Mouse (Mus musculus) gastrocnemius, adult 2 months (tissue): ENCODE results near the gene Zfp148. TPM values are rescaled to one million over a fixed set of nuclear protein-coding genes. Genes with fewer than 3 reads are reported as not detected.
"Not testable (repeated sequence)": the region's sequence is repeated elsewhere in the genome, so short reads cannot be mapped to it uniquely, and the experiment has no call there.

Source experiments
- DNase-seq: peaks from one replicate; pipeline ENCODE4 v3.0.0; 2022
- H3K27ac ChIP-seq: fragments of 200-600 bp; 2 replicates; pipeline ENCODE4 v1.8.1; 2022; ENCODE audit warnings: mild to moderate bottlenecking
- H3K4me3 ChIP-seq: fragments of 200-600 bp; 2 replicates; pipeline ENCODE4 v1.8.1; 2022; ENCODE audit warnings: mild to moderate bottlenecking, moderate library complexity
- CTCF ChIP-seq: fragments of 200-600 bp; IDR thresholded peaks from 2 replicates; pipeline ENCODE4 v1.8.1; 2022; ENCODE audit warnings: antibody characterized with exemption, mild to moderate bottlenecking, moderate library complexity
- intact Hi-C: fragments of 180-260 bp; cut with DNase I; formaldehyde crosslinking; loops from one replicate; pipeline ENCODE4 v1.15.1; 2025
- total RNA-seq, 2 experiments: library from RNA; stranded (reverse); gene quantifications; 2 replicates each; pipeline ENCODE4 v1.2.3; 2021

Gene Zfp148
- total RNA-seq, 2 experiments from 2014 or later, result 23.5 to 28.0 TPM

- Histone ChIP-seq H3K4me3 (no peak overlapping the region), H3K27ac (no peak overlapping the region)
- DNase-seq, result no peak
- TF ChIP-seq CTCF, result no peak
- intact Hi-C loops, result loop anchor here (10.0 kb wide), 1 partner anchor 148 kb away; no protein-coding TSS in a partner anchor
Observed at GRCm38 (mm10) chr16:33482309-33482708, 101.7 kb downstream of the Zfp148 start.

- TF ChIP-seq CTCF, result no peak
- intact Hi-C loops, result loop anchor here (10.0 kb wide), 1 partner anchor 153 kb away; no protein-coding TSS in a partner anchor
- Histone ChIP-seq H3K4me3 (no peak overlapping the region), H3K27ac (no peak overlapping the region)
- DNase-seq, result no peak
Observed at GRCm38 (mm10) chr16:33487709-33488108, 107.1 kb downstream of the Zfp148 start.

- H3K27ac ChIP-seq, result no peak overlapping the region
- DNase-seq, result no peak
- no peak overlapping the region for H3K4me3 ChIP-seq
- no peak for TF ChIP-seq CTCF
- intact Hi-C loops, result no loop called here
Observed at GRCm38 (mm10) chr16:33494374-33494773, 113.7 kb downstream of the Zfp148 start.

- no peak for TF ChIP-seq CTCF
- DNase-seq, result no peak
- intact Hi-C loops, result no loop called here
- no peak overlapping the region for H3K4me3 ChIP-seq
- no peak overlapping the region for H3K27ac ChIP-seq
Observed at GRCm38 (mm10) chr16:33508082-33508481, 127.4 kb downstream of the Zfp148 start.

GRCm38 (mm10) chr16:33509231-33509630, 128.6 kb downstream of the Zfp148 start:
- DNase-seq, intact Hi-C loops, H3K27ac ChIP-seq, H3K4me3 ChIP-seq: not testable (repeated sequence)

GRCm38 (mm10) chr16:33510856-33511255, 130.2 kb downstream of the Zfp148 start:
- H3K27ac ChIP-seq, H3K4me3 ChIP-seq, intact Hi-C loops, DNase-seq: not testable (repeated sequence)

- Histone ChIP-seq H3K4me3 (no peak overlapping the region), H3K27ac (no peak overlapping the region)
- DNase-seq, result no peak
- no peak for TF ChIP-seq CTCF
- intact Hi-C loops, result no loop called here
Observed at GRCm38 (mm10) chr16:33512555-33512954, 131.9 kb downstream of the Zfp148 start.

- peak within 1 kb of the TSS; percentile 72 for H3K4me3 ChIP-seq
- no peak for TF ChIP-seq CTCF
- peak within 1 kb of the TSS; percentile 32 for H3K27ac ChIP-seq
- intact Hi-C loops, result no loop called here
- peak; percentile 35 for DNase-seq
Observed at GRCm38 (mm10) chr16:33516807-33517565, 136.3 kb downstream of the Zfp148 start, which contains the start of gene Slc12a8. Gene Slc12a8 (plus strand): TSS chr16:33517328.

- TF ChIP-seq CTCF, result no peak
- peak overlapping the region; percentile 32 for H3K27ac ChIP-seq
- intact Hi-C loops, result no loop called here
- DNase-seq, result no peak
- peak overlapping the region; percentile 72 for H3K4me3 ChIP-seq
Observed at GRCm38 (mm10) chr16:33517627-33518026, 137.0 kb downstream of the Zfp148 start.

- no peak for DNase-seq
- no peak for TF ChIP-seq CTCF
- H3K4me3 ChIP-seq, result no peak overlapping the region
- H3K27ac ChIP-seq, result no peak overlapping the region
- intact Hi-C loops, result no loop called here
Observed at GRCm38 (mm10) chr16:33518236-33518635, 137.6 kb downstream of the Zfp148 start.

GRCm38 (mm10) chr16:33519916-33520568, 139.4 kb downstream of the Zfp148 start:
- no peak overlapping the region for H3K4me3 ChIP-seq
- DNase-seq, result no peak
- no peak for TF ChIP-seq CTCF
- H3K27ac ChIP-seq, result no peak overlapping the region
- intact Hi-C loops, result no loop called here

GRCm38 (mm10) chr16:33522516-33522915, 141.9 kb downstream of the Zfp148 start:
- no peak for DNase-seq
- TF ChIP-seq CTCF, result no peak
- intact Hi-C loops, result no loop called here
- Histone ChIP-seq H3K27ac (no peak overlapping the region), H3K4me3 (no peak overlapping the region)

GRCm38 (mm10) chr16:33523571-33523970, 142.9 kb downstream of the Zfp148 start:
- intact Hi-C loops, result no loop called here
- no peak for TF ChIP-seq CTCF

More at GRCm38 (mm10) chr16:33523571-33523970, 142.9 kb downstream of the Zfp148 start:
- no peak for DNase-seq
- no peak overlapping the region for H3K27ac ChIP-seq
- H3K4me3 ChIP-seq, result no peak overlapping the region
